Mouse (Mus musculus) small intestine, adult 2 months (tissue): ENCODE results near the gene Adamts6. TPM values are rescaled to one million over a fixed set of nuclear protein-coding genes. Genes with fewer than 3 reads are reported as not detected.
A peak's percentile ranks its signal among the peaks of the same experiment; 100 is the strongest.

Source experiments
- H3K27ac ChIP-seq: fragments of 200-500 bp; 2 replicates; pipeline ENCODE4 v1.5.1; 2012; ENCODE audit warnings: low read depth, low read length, control low read depth, inconsistent platforms; ENCODE audit not compliant: insufficient read depth
- H3K27me3 ChIP-seq: fragments of 200-500 bp; 2 replicates; pipeline ENCODE4 v1.6.1; 2012; ENCODE audit warnings: mild to moderate bottlenecking, moderate library complexity, low read length, inconsistent platforms; ENCODE audit not compliant: control insufficient read depth, insufficient read depth
- H3K36me3 ChIP-seq: fragments of 200-500 bp; 2 replicates; pipeline ENCODE4 v1.6.1; 2012; ENCODE audit warnings: mild to moderate bottlenecking, low read length, control low read depth, inconsistent platforms; ENCODE audit not compliant: control insufficient read depth, insufficient read depth
- H3K4me1 ChIP-seq: fragments of 200-500 bp; 2 replicates; pipeline ENCODE4 v1.6.1; 2012; ENCODE audit warnings: low read length, inconsistent platforms, mixed read lengths; ENCODE audit not compliant: control insufficient read depth, insufficient read depth, insufficient read length
- H3K4me3 ChIP-seq: fragments of 200-500 bp; 2 replicates; pipeline ENCODE4 v1.5.1; 2012; ENCODE audit warnings: low read depth, mild to moderate bottlenecking, control low read depth, inconsistent platforms, low read length, moderate library complexity
- CTCF ChIP-seq: fragments of 200-500 bp; IDR thresholded peaks from 2 replicates; pipeline ENCODE4 v1.5.1; 2012; ENCODE audit warnings: low read depth, mild to moderate bottlenecking, control low read depth, inconsistent platforms, low read length, moderate library complexity, mixed read lengths; ENCODE audit not compliant: insufficient replicate concordance, insufficient read length; ENCODE audit errors: extremely low read depth
- POLR2A ChIP-seq: fragments of 200-500 bp; IDR thresholded peaks from 2 replicates; pipeline ENCODE4 v1.6.1; 2012; ENCODE audit warnings: low read depth, mild to moderate bottlenecking, control low read depth, inconsistent platforms, low read length, moderate library complexity
- WGBS: fragments of 180-500 bp; shearing (Covaris S2); methylation state at CpG from one replicate; pipeline ENCODE4 v1.1.7; 2018; 5-methylcytosine and 5-hydroxymethylcytosine counted together
- polyA plus RNA-seq: library from polyadenylated mRNA; depleted of rRNA; stranded (reverse); fragments of >200 nt; gene quantifications from 2 replicates; pipeline ENCODE4 v1.2.3, GENCODE M21; 2012

The Adamts6 gene
- polyA plus RNA-seq, 1 experiment: 0.68 TPM

DNA sequence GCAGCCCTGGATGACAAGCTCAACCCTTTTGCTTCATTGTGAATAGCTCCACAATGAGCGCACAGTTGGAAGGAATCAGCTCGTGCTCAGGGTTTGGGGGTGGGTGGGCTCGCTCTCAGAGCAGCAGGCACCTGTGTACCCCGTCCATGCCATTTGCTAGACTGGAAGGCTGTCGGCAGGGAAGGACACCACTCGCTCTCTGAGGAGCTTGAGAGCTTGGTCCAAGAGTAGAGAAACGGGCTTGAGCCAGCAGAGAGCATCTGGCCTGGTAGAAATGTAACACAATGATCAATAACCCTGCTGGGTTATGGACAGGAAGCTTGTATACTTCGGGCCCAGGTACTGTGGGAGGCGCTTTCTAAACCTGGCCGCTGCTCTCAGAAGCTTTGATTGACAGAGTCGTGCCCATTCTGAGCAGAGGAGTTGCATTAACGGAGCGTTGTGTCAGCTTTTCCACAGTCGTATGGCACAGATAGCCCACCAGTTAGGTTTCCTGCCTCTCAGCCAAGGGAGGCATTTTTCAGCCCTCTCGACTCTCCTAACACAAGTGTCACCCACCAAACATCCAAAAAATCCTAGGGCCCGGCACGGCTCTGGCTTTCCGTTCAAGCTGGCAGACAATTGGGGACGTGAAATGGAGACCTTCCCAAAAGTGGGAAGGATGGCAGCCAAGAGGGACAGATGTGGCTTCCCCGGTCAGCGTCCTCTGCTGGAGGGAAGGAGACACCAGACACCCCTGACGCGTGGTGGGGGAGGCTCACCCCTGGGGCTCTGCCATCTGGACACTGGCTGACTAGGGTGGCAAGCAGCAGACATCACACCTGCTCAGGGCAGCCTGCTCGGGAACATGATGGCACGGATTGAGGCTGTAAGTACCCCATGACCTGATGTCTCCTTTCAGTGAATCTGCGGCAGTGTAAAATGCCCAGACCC is 222.2 kb downstream of the Adamts6 start:
- WGBS: 78% methylated on average over 26 of the region's 26 CpGs
- H3K27me3 ChIP-seq: no peaks in the 10 kb centered on the region
- TF ChIP-seq CTCF: no peak
- TF ChIP-seq POLR2A: no peak
- no peak overlapping the region for H3K27ac ChIP-seq
- H3K4me3 ChIP-seq: no peak overlapping the region
- no peaks in the 10 kb centered on the region for H3K4me1 ChIP-seq
- no peaks in the 10 kb centered on the region for H3K36me3 ChIP-seq

DNA sequence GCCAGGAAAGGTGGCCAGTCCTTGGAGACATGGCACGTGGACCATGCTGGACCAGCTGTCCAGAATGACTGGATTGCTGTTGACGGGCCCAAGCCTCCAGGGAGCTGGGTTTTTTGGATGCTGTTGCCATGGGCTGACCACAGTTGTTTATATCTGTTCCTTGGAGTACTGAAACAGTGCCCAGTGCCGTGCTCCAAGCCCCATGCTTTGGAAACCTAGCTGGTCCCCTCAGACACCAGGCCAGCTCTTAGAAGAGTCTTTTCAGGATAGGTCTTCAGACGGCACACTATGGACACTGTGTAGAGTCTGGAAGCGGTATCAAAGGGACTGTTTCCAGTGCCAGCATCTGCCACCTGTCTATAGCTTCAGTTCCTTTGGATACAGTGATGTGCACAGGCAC is 223.1 kb downstream of the Adamts6 start:
- no peaks in the 10 kb centered on the region for H3K36me3 ChIP-seq
- H3K4me3 ChIP-seq: no peak overlapping the region
- no peak overlapping the region for H3K27ac ChIP-seq
- TF ChIP-seq CTCF (no peak), POLR2A (no peak)
- 72% methylated on average over 5 of the region's 5 CpGs for WGBS
- no peaks in the 10 kb centered on the region for H3K4me1 ChIP-seq
- H3K27me3 ChIP-seq: no peaks in the 10 kb centered on the region

DNA sequence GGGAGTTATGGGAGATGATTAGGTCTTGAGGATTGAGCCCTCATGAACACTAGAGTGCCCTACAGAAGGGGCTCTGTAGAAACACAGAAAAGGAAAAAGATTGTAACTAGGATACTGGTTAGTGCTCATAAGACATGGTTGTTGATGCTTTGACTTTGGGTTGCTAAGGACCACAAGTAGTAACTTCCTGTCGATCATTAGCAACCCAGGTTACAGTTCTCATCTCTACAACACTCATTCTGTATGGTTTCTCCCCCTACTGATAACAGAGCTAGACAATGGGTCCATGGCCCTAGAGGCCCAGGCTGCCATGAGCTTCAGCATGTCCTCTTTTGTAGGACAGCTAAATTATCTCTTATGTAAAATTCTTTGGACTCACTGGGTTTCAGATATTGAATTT is 227.4 kb downstream of the Adamts6 start:
- H3K27me3 ChIP-seq: no peaks in the 10 kb centered on the region
- no peaks in the 10 kb centered on the region for H3K36me3 ChIP-seq
- H3K4me3 ChIP-seq: no peak overlapping the region
- WGBS: 74% methylated on average over 1 of the region's 1 CpGs
- 0 out of 2 replicates have a peak, but pooled peaks cover 1% of the 10 kb centered on the region for H3K4me1 ChIP-seq
- TF ChIP-seq POLR2A (no peak), CTCF (no peak)
- no peak overlapping the region for H3K27ac ChIP-seq

DNA sequence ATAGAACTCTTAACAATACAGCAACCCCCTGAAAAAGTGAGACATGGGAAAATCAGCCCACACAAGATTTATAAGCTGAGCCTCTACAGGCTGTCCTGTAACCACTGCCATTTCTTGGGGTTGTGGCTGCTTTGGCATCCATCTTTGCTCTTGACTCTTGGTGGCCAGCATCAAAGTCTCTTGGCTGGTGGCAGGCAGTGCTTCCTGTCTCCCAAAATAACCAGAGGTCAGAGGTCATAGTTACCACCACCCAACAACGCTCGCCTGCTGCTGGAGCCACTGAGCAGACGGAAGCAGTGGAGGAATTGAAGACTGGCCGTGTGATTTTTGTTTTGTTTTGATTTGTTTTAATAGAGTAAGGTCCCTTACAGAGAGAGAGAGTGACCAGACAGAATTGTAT is 228.5 kb downstream of the Adamts6 start:
- WGBS: 68% methylated on average over 4 of the region's 4 CpGs
- no peaks in the 10 kb centered on the region for H3K36me3 ChIP-seq
- no peaks in the 10 kb centered on the region for H3K27me3 ChIP-seq
- 0 out of 2 replicates have a peak, but pooled peaks cover 1% of the 10 kb centered on the region for H3K4me1 ChIP-seq
- no peak overlapping the region; the same call in 1 of the 2 replicates for H3K27ac ChIP-seq
- no peak overlapping the region for H3K4me3 ChIP-seq
- no peak for TF ChIP-seq CTCF
- TF ChIP-seq POLR2A: no peak

DNA sequence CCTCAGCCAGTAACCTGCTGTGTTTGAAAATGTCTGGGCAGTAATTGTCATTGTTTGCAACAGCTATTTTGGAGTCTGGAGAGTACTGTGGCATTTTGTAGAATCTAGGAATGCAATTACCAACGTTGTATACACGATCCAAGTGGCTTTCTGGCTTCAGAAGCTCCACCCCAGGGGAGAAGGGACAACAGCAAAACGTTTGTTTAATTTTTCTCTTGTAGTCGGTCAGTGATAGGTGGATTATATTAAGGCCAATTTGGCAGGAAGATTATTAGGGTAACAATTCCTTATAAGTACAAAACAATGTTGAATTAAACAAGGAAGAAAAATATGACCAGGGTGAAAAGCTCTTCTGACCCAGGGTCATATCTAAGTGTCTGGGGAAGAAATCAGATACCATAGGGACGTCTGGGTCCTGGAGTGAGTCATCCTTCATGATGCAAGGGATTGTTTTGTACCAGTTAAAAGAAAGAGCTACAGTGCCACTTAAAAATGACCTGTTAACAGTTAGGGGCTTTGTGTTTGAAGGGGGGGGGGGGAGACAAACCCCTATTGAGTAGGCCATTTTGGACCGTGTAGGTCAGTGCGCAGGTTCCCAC is 229.2 kb downstream of the Adamts6 start:
- Histone ChIP-seq H3K4me3 (no peak overlapping the region), H3K27me3 (no peaks in the 10 kb centered on the region), H3K27ac (no peak overlapping the region), H3K36me3 (no peaks in the 10 kb centered on the region), H3K4me1 (0 out of 2 replicates have a peak, but pooled peaks cover 1% of the 10 kb centered on the region)
- 47% methylated on average over 7 of the region's 7 CpGs for WGBS
- TF ChIP-seq CTCF: no peak
- TF ChIP-seq POLR2A: no peak

DNA sequence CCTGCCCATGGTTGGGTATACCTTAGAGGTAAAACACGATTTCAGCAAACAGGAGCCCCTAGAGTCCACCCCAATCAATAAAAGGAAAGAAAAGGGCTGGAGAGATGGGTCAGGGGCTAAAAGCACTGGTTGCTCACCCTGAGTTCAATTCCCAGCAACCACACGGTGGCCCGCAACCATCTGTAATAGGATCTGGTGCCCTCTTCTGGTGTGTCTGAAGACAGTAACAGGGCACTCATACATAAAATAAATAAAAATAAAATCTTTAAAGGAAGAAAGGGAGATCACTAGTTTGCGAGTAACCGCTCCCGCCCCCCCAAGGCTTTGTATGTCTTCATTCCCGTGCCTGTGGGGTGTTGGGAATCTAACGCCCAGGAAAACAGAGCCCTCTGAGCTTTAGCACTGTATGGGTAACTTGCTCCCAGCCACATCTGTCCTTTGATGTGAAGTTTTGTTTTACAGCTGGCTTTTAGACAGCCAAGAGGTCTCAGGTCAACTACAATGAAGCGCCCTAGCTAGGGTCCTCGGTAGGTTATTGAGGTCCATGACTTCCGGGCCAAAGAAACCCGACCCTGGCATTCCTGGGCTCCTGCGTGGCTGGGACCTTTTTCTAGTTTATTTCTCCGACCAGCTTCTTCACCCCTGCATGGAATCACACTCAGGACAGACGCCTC is 230.1 kb downstream of the Adamts6 start:
- Histone ChIP-seq H3K27ac (peak overlapping the region; percentile 73), H3K36me3 (no peaks in the 10 kb centered on the region), H3K4me3 (no peak overlapping the region), H3K27me3 (no peaks in the 10 kb centered on the region), H3K4me1 (0 out of 2 replicates have a peak, but pooled peaks cover 1% of the 10 kb centered on the region)
- no peak for TF ChIP-seq POLR2A
- TF ChIP-seq CTCF: no peak
- 62% methylated on average over 15 of the region's 15 CpGs for WGBS
